Mouse (Mus musculus) layer of hippocampus, postnatal 14 days (tissue): ENCODE measurements at regions not wholly inside any gene's neighbourhood (a gene's known extent, or its start where the extent isn't known, plus 50 kb on each side); places are given as distances from the start of the nearest gene placed in this dataset.

Experiments
- DNase-seq, 2 experiments: peaks; one replicate each; pipeline ENCODE4 v3.0.0; 2021 to 2022; ENCODE audit warnings: low spot score in 2 of 2, mixed read lengths in 1 of 2

GRCm38 (mm10) chr1:194223015-194223414 is 395.0 kb upstream of the Plxna2 start:
- DNase-seq: peak; percentile 59 to 67

GRCm38 (mm10) chr1:194208034-194209000 is 409.7 kb upstream of the Plxna2 start:
- no peak for DNase-seq

GRCm38 (mm10) chr1:194197516-194197915 is 420.5 kb upstream of the Plxna2 start:
- DNase-seq: no peak

- DNase-seq: no peak
Observed at GRCm38 (mm10) chr1:194182293-194182692, 435.7 kb upstream of the Plxna2 start.

GRCm38 (mm10) chr1:194161469-194161868 is 456.5 kb upstream of the Plxna2 start:
- peak in 1 of 2 experiments; percentile 46 for DNase-seq

GRCm38 (mm10) chr1:194160761-194161461 is 457.1 kb upstream of the Plxna2 start:
- DNase-seq: peak; percentile 63 to 88

- DNase-seq: no peak
Observed at GRCm38 (mm10) chr1:194157268-194157667, 460.8 kb upstream of the Plxna2 start.

GRCm38 (mm10) chr1:194148416-194149364 is 469.3 kb upstream of the Plxna2 start:
- peak in 1 of 2 experiments; percentile 33 for DNase-seq

- DNase-seq: peak in 1 of 2 experiments; percentile 58
Observed at GRCm38 (mm10) chr1:194117631-194118360, 500.2 kb upstream of the Plxna2 start.

- no peak for DNase-seq
Observed at GRCm38 (mm10) chr1:194114399-194114798, 503.6 kb upstream of the Plxna2 start.

GRCm38 (mm10) chr1:194111931-194112330 is 506.1 kb upstream of the Plxna2 start:
- DNase-seq: no peak

GRCm38 (mm10) chr1:194109172-194110071 is 508.6 kb upstream of the Plxna2 start:
- DNase-seq: no peak

GRCm38 (mm10) chr1:194108132-194108531 is 509.9 kb upstream of the Plxna2 start:
- DNase-seq: no peak

GRCm38 (mm10) chr1:194107271-194107938 is 510.6 kb upstream of the Plxna2 start:
- no peak for DNase-seq

- no peak for DNase-seq
Observed at GRCm38 (mm10) chr1:194089918-194090548, 528.0 kb upstream of the Plxna2 start.

- DNase-seq: no peak
Observed at GRCm38 (mm10) chr1:194058512-194058911, 559.5 kb upstream of the Plxna2 start.

- DNase-seq: no peak
Observed at GRCm38 (mm10) chr1:194056544-194056943, 561.5 kb upstream of the Plxna2 start.

- peak in 1 of 2 experiments; percentile 14 for DNase-seq
Observed at GRCm38 (mm10) chr1:194049746-194050351, 568.2 kb upstream of the Plxna2 start.
